Mouse (Mus musculus) liver (tissue): ENCODE data around the gene Pam.

Experiments
- DNase-seq: peaks from one replicate; pipeline ENCODE4 v3.0.0-alpha.2; 2020; ENCODE audit warnings: mixed read lengths

Pam gene

GRCm38 (mm10) chr1:98095246-98095990 is at the start of gene Pam:
Gene Pam, minus strand, starts transcription at chr1:98095646.
- DNase-seq: peak; percentile 82

- DNase-seq: peak; percentile 6
These were observed 49.4 kb upstream of the Pam start for GRCm38 (mm10) chr1:98144845-98145244.

- DNase-seq: no peak
These were observed 35.8 kb upstream of the Pam start for GRCm38 (mm10) chr1:98131244-98131643.

- no peak for DNase-seq
These were observed 34.3 kb upstream of the Pam start for GRCm38 (mm10) chr1:98129561-98130347.

- no peak for DNase-seq
These were observed 33.7 kb upstream of the Pam start for GRCm38 (mm10) chr1:98129111-98129510.

- DNase-seq: no peak
These were observed 33.1 kb upstream of the Pam start for GRCm38 (mm10) chr1:98128338-98129096.

GRCm38 (mm10) chr1:98126268-98126667 is 30.8 kb upstream of the Pam start:
- DNase-seq: no peak

- no peak for DNase-seq
These were observed 29.3 kb upstream of the Pam start for GRCm38 (mm10) chr1:98124727-98125126.

GRCm38 (mm10) chr1:98119595-98119994 is 24.1 kb upstream of the Pam start:
- DNase-seq: no peak

- DNase-seq: no peak
These were observed 12.2 kb upstream of the Pam start for GRCm38 (mm10) chr1:98107599-98107998.

- no peak for DNase-seq
These were observed 4.0 kb upstream of the Pam start for GRCm38 (mm10) chr1:98099441-98099840.

GRCm38 (mm10) chr1:98097957-98098729 is 2.7 kb upstream of the Pam start:
- DNase-seq: no peak

GRCm38 (mm10) chr1:98096396-98096935 is 1.0 kb upstream of the Pam start:
- no peak for DNase-seq

- no peak for DNase-seq
These were observed 515 bp upstream of the Pam start for GRCm38 (mm10) chr1:98095991-98096330.

- DNase-seq: peak; percentile 11
These were observed 618 bp downstream of the Pam start for GRCm38 (mm10) chr1:98094811-98095245.

- no peak for DNase-seq
These were observed 6.0 kb downstream of the Pam start for GRCm38 (mm10) chr1:98089336-98089975.

- no peak for DNase-seq
These were observed 9.0 kb downstream of the Pam start for GRCm38 (mm10) chr1:98086456-98086855.

GRCm38 (mm10) chr1:98084596-98085274 is 10.7 kb downstream of the Pam start:
- DNase-seq: no peak

- no peak for DNase-seq
These were observed 11.9 kb downstream of the Pam start for GRCm38 (mm10) chr1:98083508-98083907.

- DNase-seq: no peak
These were observed 12.5 kb downstream of the Pam start for GRCm38 (mm10) chr1:98082988-98083387.

GRCm38 (mm10) chr1:98080431-98080830 is 15.0 kb downstream of the Pam start:
- DNase-seq: no peak
